Mouse (Mus musculus) spleen, adult 12 weeks (tissue): ENCODE data around the gene Snx4.
"Not testable (repeated sequence)": the region's sequence is repeated elsewhere in the genome, so short reads cannot be mapped to it uniquely, and the experiment has no call there.

Experiments
- DNase-seq: peaks from one replicate; pipeline ENCODE4 v3.0.0; 2022; ENCODE audit warnings: low spot score

Gene Snx4

GRCm38 (mm10) chr16:33251194-33252051 lies at the start of gene Snx4:
TSS of gene Snx4 (plus strand) at chr16:33251442.
- DNase-seq = peak; percentile 89

- no peak for DNase-seq
These were observed 40.4 kb upstream of the Snx4 start for GRCm38 (mm10) chr16:33210812-33211211.

DNA sequence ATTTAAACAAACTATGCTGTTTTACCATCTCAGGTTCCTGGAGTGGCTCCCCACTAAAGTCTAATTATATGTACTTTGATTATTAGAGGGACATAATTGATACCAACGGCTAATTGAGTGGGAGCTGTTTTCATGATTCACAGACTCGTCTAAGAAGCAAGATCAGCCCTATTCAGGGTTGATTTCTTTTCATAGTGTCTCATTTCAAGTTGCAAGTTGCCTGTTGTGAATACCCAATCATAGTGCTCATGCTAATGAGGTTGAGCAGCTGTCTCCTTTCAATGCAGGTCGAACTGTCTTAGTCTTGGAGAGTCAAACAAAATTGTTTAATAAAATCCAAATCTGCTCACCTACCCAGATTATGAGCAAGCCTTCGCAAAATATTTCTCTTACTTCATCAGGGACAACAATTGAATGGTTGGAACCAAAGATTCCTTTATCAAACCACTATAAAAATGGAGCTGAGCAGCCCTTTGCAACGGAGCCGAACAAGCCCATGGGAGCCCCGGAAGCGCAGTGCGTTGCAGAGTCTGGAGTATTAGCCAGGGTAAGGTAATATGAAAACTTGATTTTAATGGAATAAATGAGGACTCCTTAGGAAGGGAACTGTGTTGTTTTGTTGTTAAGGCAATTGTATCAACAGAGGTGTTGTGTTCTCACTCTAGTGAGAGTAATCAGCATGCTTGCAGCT lies 34.8 kb upstream of the Snx4 start:
- DNase-seq = no peak

DNA sequence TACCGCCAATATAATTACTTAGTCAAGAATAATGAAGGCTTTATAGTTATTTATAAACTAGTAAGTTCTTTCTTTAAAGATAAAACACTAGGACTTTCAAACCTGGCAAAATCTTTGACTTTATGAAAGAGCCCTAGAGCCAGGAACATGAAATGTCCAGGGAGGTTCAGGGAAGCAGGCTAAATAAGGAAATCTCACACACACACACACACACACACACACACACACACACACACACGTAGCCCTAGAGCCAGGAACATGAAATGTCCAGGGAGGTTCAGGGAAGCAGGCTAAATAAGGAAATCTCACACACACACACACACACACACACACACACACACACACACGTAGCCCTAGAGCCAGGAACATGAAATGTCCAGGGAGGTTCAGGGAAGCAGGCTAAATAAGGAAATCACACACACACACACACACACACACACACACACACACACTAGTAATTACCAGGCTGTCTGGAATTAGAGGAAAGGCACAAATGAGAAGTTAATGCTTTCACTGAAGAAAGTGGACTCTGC lies 33.6 kb upstream of the Snx4 start:
- not testable (repeated sequence) for DNase-seq

DNA sequence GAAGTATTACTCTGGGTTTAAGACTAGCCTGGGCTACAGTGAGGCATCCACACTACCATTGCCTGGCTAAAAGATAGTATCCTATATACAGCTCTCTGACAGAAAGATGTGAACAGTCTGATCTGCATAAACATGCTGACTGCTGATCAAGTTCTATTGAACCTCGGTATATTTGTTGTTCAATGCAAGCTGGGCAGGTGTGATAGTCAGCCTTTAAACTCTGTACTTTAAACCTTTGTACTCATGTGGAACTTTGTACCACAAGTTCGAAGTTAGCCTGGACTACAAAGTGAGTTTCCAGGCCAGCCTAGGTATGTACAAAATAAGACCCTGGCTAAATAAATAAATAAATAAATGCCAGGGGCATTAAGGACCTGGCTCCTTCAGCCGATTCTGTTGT lies 28.8 kb upstream of the Snx4 start:
- DNase-seq = no peak

DNA sequence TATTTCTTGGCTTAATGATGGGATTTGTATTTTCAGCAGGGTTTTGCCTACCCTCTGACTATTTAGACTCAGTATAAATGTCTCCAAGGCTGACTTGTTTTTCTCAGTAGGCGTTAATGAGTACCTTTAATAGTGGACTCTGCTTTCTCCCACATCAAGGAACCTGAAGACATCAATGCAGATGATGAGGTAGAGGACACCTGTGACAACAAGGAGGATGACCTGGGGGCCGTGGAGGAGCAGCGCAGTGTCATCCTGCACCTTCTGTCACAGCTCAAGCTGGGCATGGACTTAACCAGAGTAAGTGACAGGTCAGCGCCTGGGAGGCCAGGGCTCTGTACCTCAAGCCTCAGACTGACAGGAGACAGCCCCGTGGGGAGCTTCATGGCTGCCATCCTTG lies 26.9 kb upstream of the Snx4 start:
- DNase-seq = no peak

- DNase-seq = no peak
These were observed 17.1 kb upstream of the Snx4 start for GRCm38 (mm10) chr16:33234128-33234527.

DNA sequence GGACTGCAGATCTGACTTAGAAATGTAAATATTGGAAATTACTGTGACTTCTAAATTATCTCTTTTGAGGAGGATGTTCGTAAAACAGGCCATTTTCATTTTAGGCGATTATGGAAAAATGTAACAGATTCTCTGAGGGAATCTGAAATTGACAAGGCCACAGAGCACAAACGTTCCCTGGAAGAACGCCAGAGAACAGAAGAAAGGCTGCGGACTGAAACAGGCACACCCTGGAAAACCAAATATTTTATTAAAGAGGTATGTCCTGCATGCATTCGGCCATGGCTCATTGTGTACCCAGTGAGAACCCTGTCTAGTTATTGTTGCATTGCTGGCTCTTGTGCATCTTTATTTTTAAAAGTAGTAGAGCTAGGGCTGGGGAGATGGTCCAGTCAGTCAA lies 15.1 kb upstream of the Snx4 start:
- DNase-seq = no peak

DNA sequence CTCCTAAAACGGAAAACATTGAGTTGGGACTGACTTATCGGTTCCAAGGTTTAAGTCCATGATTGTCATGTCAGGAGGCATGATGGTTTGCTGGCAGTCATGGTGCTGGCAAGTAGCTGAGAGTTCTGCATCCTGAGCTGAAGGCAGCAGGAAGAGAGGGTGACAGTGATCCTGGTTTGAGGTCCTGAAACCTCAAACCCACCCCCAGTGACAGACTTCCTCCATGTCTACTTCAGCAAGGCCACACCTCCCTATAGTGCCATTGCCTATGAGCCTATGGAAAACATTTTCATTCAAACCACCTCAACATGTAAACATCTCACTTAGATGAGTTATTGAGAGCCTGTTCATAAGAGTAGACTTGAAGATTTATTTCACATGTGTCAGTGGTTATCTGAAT lies 11.9 kb upstream of the Snx4 start:
- DNase-seq = no peak

DNA sequence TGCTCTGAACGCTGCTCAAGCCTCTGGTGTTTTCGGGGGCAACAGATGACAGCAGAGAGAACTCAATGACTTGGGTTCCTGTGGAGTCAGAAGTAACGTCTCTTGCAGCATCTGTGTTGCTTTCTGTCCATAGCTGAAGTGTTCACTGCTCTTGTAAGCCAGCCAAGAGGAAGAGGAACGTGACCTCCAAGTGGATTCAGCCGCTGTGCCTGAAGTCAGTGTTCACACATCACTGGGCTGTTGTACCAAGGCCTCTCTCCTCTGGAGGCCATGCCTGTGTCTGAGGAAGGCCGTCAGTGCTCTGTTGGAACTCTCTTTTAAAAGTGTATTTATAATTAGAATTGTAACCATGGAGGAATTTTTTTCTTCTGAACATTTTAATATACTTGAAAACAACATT lies 9.2 kb upstream of the Snx4 start:
- no peak for DNase-seq

- no peak for DNase-seq
These were observed 7.0 kb upstream of the Snx4 start for GRCm38 (mm10) chr16:33244136-33244691.

- no peak for DNase-seq
These were observed 6.2 kb upstream of the Snx4 start for GRCm38 (mm10) chr16:33244933-33245470.

GRCm38 (mm10) chr16:33246526-33246925 lies 4.7 kb upstream of the Snx4 start:
- no peak for DNase-seq

- no peak for DNase-seq
These were observed 4.2 kb upstream of the Snx4 start for GRCm38 (mm10) chr16:33247006-33247405.

GRCm38 (mm10) chr16:33250651-33251120 lies 556 bp upstream of the Snx4 start:
- DNase-seq = no peak

DNA sequence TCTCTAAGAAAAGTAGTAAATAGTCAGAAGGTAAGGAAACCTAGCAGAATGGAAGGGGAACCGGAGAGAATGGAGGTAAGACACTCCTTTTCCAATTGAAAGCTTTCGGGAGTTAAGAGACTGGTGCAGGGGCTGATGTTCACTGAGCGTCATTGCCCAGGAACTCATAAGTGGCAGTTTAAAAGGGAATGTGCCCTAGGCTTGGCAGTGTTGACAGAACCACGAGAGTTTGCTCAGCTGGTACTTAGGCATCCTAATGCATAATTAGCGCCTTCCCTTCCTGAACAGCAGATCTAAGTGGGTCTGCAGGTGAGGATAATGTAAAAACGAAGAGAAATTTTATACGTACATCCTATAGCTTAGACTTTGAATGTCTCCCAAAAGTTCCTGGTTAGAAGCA lies 4.4 kb downstream of the Snx4 start:
- DNase-seq = no peak

- DNase-seq = no peak
These were observed 7.3 kb downstream of the Snx4 start for GRCm38 (mm10) chr16:33258530-33258929.

- no peak for DNase-seq
These were observed 8.6 kb downstream of the Snx4 start for GRCm38 (mm10) chr16:33259824-33260223.

DNA sequence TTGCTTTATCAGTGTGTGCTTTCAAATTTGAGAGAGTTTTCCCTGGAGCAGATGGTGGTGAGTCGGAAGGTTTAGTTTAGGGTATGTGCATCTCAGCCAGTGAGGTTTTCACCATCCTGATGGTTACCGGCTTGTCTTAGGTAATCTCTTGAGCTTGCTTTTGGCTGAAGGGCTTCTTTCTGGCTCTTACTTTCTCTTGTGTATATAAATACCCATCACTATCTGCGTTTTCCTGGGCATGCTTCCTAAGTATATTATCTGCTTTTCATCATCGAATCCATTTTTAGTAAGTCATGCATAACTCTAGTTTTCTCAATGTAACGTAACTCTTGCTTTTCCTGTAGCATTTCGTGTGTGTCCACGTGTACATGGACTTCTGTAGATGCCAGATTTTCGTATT lies 9.6 kb downstream of the Snx4 start:
- no peak for DNase-seq

- DNase-seq = no peak
These were observed 10.4 kb downstream of the Snx4 start for GRCm38 (mm10) chr16:33261584-33262061.

DNA sequence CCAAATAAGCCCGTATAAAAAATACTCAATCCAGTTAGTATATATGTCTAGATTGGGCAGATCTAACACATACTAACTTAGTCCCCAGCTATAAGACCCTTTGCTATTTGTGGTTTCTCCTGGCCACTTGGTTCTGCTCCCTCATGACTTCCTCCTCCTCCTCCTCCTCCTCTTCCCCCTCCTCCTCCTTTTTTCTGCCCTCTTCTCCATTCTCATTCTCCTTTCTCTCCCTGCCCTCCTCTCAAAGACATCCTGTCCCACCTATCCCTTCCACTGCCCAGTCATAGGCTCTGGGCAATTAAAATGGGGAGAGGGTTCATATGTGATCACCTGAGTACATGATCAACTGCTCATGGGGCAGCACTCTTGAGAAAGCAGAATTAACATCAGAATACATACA lies 10.9 kb downstream of the Snx4 start:
- no peak for DNase-seq

GRCm38 (mm10) chr16:33267616-33268253 lies 16.5 kb downstream of the Snx4 start:
- DNase-seq = no peak
